Mouse (Mus musculus) gonadal fat pad, adult 2 months (tissue): ENCODE data around the gene Sgcb. TPM values are rescaled to one million over a fixed set of nuclear protein-coding genes. Genes with fewer than 3 reads are reported as not detected.
"Not testable (repeated sequence)": the region's sequence is repeated elsewhere in the genome, so short reads cannot be mapped to it uniquely, and the experiment has no call there.

Source experiments
- DNase-seq: peaks from one replicate; pipeline ENCODE4 v3.0.0-alpha.2; 2012; ENCODE audit warnings: low read depth
- polyA plus RNA-seq: library from polyadenylated mRNA; depleted of rRNA; stranded (reverse); fragments of >200 nt; gene quantifications from 2 replicates; pipeline ENCODE4 v1.2.3, GENCODE M21; 2012

Sgcb gene
- polyA plus RNA-seq, 1 experiment: 12.4 TPM

- no peak for DNase-seq
Observed at GRCm38 (mm10) chr5:73633141-73633540, 14.4 kb downstream of the Sgcb start.

- no peak for DNase-seq
Observed at GRCm38 (mm10) chr5:73632291-73632690, 15.3 kb downstream of the Sgcb start, which contains the start of gene Lrrc66. Lrrc66 (minus strand) TSS chr5:73632526.

- no peak for DNase-seq
Observed at GRCm38 (mm10) chr5:73631001-73631558, 16.5 kb downstream of the Sgcb start.

GRCm38 (mm10) chr5:73630141-73630540, 17.4 kb downstream of the Sgcb start:
- DNase-seq: no peak

GRCm38 (mm10) chr5:73627991-73628390, 19.6 kb downstream of the Sgcb start:
- no peak for DNase-seq

- no peak for DNase-seq
Observed at GRCm38 (mm10) chr5:73627559-73627958, 20.0 kb downstream of the Sgcb start.

- no peak for DNase-seq
Observed at GRCm38 (mm10) chr5:73626842-73627241, 20.7 kb downstream of the Sgcb start.

GRCm38 (mm10) chr5:73625505-73625904, 22.1 kb downstream of the Sgcb start:
- no peak for DNase-seq

- no peak for DNase-seq
Observed at GRCm38 (mm10) chr5:73618969-73619368, 28.6 kb downstream of the Sgcb start.

GRCm38 (mm10) chr5:73615211-73615610, 32.4 kb downstream of the Sgcb start:
- DNase-seq: no peak

GRCm38 (mm10) chr5:73613296-73613695, 34.3 kb downstream of the Sgcb start:
- DNase-seq: no peak

- no peak for DNase-seq
Observed at GRCm38 (mm10) chr5:73611071-73611470, 36.5 kb downstream of the Sgcb start.

GRCm38 (mm10) chr5:73604964-73605363, 42.6 kb downstream of the Sgcb start:
- no peak for DNase-seq

- no peak for DNase-seq
Observed at GRCm38 (mm10) chr5:73604542-73604941, 43.0 kb downstream of the Sgcb start.

GRCm38 (mm10) chr5:73602865-73603264, 44.7 kb downstream of the Sgcb start:
- no peak for DNase-seq

- no peak for DNase-seq
Observed at GRCm38 (mm10) chr5:73601361-73601763, 46.2 kb downstream of the Sgcb start.

- DNase-seq: no peak
Observed at GRCm38 (mm10) chr5:73599991-73600390, 47.6 kb downstream of the Sgcb start.

GRCm38 (mm10) chr5:73598943-73599695, 48.5 kb downstream of the Sgcb start:
- DNase-seq: no peak

GRCm38 (mm10) chr5:73587119-73587518, 60.5 kb downstream of the Sgcb start:
- DNase-seq: no peak

- no peak for DNase-seq
Observed at GRCm38 (mm10) chr5:73586597-73586996, 61.0 kb downstream of the Sgcb start.

- DNase-seq: no peak
Observed at GRCm38 (mm10) chr5:73585212-73586115, 62.1 kb downstream of the Sgcb start.

- not testable (repeated sequence) for DNase-seq
Observed at GRCm38 (mm10) chr5:73584011-73584410, 63.6 kb downstream of the Sgcb start.
